Mouse (Mus musculus): ENCODE data around the gene Slc35f6.

DNA sequence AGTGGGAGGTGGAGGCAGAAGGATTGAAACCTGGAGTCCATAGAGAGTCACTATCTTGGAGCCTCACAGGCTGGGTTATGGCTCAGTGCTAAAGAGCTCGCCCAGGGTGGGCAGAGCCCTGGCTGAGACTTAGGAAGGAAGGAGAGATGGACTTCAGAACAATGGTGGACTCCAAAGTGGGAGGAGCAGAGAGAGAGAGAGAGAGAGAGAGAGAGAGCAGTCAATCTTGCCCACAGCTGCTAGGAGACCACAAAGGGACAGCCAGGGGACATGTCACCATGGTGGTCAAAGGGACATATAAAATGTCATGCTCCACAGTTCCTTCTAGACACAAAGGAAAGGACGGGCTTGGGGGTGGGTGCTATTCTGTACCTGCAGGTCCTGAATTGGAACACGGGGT, 44.5 kb upstream of the Slc35f6 start:
- TF ChIP-seq CTCF (IDR thresholded peaks at IDR 0.05; ENCODE audit: control insufficient read depth, insufficient read depth, insufficient replicate concordance, low read depth, low read length) (no peak), POLR2A (IDR thresholded peaks at IDR 0.05; ENCODE audit: control insufficient read depth, low read depth, low read length) (no peak)

Measured in testis, adult 2 months (tissue).